Mouse (Mus musculus) adrenal gland, adult (tissue): ENCODE measurements around the gene Emilin3.

Experiments
- DNase-seq, 2 experiments: peaks; one replicate each; pipeline ENCODE4 v3.0.0; 2022 to 2023; ENCODE audit warnings: low spot score in 1 of 2; ENCODE audit not compliant: inconsistent age in 2 of 2

Gene Emilin3

DNA sequence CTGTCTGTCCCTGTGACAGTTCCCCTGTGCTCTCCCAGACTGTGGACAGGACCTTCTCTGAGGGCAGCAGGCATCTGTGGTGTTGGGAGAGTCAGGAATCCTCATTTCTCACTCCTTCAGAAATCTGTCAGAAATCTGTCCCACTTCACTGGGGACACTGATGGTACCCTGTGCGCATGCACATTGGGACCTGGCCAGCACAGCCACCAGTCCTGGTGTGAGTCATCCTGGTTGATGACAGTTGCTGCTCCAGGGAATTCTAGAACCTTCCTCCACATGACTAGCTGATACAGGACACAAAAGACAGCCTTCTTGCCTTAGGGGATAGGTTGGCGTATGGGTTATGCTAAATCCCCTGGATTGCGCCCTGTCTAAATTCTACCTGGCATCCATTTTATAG, 5.2 kb upstream of the Emilin3 start:
- no peak for DNase-seq

DNA sequence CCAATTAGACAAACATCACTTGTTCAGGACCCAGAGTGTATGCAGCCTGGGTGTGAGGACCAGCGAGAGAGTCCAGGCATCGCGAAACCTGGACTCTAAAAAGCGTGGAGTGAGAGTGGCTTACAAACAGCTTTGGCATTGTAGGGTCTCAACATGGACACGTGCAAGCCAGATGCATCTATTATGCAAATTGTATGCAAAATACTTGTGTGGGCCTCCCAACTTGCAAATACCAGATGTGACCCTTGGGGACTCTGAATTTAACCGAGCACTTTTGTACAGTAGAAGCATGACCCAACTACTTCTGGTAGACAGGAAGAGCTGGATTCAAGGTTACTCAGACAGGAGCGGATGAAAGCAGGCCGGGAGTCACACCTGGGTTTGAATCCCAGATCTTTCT, 4.6 kb upstream of the Emilin3 start:
- no peak for DNase-seq

DNA sequence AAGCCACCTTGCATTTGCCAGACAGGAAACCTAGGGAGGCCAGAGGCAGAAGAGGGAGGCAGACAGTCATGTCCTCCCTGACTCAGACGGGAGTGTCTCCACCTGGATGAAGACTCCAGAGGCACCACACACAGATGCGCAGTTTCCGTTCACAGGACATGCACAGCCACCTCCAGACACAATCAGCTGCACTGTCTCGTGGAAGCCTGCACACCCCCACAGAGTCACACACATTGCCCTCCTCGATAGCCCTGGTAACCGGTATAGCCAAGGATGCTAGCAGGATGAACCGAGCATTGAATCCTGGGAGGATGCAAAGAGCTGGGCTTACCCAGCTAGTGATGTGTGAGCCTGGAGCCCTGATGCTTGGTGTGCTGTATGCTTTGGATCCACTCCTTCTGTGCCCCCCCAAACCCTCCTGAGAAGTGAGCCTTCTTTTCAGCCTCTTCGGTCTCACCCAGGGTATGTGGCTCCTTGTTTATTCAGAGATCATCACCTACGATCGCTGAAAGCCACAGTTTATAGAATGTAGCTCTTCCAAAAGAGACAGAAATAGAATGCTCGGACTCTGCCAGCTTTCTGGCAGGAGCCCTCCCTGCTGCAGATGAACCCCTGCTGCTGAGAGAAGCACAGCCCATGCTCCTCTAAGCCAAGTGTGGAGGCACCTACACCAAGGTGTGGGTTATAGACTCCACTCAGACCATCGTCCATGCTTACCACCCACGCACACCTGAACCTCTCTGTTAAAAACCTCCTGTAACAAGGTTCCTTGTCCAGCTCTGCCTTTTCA, 3.9 kb upstream of the Emilin3 start:
- no peak for DNase-seq

DNA sequence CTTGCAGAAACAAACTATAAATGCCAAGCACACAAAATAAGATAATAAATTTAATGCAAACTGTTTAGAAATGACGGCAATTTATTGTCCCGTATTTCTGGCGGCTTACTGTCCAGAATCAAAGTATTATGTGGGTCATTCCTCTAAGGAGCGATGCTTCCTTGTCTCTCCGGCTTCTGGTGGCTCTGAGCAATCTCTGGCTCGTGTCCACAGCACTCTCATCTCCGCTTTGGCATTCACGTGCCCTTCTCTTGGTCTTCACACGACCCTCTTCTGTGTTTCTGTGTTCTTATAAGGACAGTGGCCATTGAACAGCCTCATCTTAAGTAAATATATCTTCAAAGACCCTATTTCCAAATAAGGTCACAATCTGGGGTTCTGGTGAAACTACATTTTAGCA, 2.5 kb upstream of the Emilin3 start:
- no peak for DNase-seq

DNA sequence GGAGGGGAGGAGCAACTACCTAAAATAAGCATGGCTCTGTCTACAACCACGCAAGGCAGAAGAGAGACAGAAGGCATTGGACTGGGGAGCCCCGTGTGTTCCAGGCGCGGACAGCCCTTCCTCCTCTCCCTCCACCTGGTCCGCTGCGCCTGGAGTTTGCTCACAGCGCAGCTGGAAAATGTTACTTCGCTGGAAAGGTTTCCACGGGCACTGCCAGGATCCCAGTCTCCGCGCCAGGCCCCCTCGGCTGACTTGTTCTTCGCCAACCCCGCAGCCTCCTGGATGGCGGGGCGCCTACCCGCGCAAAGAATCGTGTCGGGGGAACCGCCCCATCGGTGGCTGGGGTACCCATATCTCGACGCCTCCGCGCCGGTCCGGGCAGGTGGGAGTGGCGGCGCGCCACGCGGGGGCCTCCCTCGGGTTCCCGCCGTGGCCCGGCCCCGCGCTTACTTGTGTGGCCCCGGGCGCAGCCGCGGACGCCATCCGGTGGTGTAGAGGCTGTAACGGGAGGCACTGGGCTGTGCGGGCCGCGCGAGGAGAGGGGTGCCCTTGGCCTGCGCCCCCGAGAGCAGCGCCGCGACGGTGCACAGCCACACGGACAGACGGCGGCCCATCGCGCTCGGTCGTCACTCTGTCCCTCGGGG, 448 bp downstream of the Emilin3 start:
- no peak for DNase-seq

DNA sequence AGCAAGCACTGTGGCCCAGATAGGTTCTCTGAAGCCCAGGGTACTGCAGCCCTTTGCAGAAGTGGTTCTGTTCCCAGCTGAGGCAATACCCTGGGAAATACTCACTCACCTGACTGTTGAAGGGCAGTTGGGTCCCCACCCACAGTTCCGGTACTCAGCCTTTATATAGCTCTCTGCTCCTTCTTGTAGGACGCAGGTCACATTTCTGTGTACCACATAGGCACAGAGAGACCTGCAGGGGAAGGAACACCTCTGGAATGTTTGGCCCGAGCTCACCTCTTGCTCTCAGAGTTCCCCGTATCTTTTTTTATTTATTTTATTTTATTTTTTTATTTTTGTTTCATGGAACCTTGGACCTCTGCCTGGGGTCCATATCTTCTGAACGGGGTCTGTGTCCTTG, 1.5 kb downstream of the Emilin3 start:
- DNase-seq, result no peak

DNA sequence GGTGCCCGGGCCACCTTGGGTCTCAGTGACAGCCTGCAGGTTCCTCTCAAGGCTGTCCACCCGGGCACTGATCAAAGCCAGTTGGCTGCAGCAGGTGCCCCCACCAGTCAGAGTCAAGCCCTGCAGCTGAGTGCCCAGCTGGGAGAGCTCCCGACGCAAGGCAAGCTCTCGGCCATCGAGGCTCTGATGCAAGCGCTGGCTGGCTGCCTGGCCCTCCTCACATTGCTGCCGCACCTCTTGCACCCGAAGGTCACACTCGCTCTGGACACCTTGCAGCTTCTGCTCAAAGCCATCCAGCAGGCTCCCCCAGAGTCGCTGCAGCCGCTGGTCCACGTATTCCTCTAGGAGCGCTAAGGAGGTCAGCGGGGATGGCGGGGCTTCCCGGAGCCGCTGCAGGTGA, 3.5 kb downstream of the Emilin3 start:
- peak in 1 of 2 experiments; percentile 65 for DNase-seq

DNA sequence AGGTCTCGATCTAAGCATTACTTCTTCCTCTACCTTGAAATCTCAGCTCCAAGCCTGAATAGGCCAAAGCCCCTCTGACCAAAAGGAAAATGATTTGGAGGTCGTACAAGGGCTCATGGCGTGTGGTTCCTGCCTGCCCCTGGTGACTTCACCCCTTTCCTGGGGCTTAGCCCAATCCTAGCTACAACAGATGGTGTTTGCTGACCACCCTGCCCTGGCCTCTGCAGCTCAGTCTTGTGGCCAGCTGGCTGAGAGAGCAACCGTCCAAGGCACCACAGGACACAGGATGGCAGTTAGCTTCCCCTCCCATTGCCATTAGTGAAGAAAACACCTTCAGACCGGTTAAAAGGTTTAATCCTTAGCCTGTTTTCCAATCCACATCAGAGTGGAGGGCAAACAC, 6.0 kb downstream of the Emilin3 start:
- no peak for DNase-seq

DNA sequence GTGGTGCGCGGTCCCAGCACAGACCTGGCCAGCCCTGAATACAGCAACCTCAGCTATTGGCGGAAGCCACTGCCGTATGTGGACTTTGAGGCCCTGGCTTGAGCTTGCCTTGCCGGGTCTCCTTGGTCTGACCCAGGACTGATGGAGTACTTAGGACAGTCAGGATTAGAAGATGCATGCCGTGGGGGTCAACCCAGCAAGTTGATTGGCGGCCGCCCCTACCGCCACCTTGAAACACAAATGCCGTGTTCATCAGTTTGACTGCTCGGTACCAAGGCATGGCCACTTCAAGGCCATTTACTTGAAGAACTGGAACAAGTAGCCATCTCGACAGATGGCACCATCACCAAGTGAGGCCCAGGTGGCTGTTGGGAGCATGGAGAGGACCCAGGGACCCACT, 6.8 kb downstream of the Emilin3 start:
- no peak for DNase-seq

DNA sequence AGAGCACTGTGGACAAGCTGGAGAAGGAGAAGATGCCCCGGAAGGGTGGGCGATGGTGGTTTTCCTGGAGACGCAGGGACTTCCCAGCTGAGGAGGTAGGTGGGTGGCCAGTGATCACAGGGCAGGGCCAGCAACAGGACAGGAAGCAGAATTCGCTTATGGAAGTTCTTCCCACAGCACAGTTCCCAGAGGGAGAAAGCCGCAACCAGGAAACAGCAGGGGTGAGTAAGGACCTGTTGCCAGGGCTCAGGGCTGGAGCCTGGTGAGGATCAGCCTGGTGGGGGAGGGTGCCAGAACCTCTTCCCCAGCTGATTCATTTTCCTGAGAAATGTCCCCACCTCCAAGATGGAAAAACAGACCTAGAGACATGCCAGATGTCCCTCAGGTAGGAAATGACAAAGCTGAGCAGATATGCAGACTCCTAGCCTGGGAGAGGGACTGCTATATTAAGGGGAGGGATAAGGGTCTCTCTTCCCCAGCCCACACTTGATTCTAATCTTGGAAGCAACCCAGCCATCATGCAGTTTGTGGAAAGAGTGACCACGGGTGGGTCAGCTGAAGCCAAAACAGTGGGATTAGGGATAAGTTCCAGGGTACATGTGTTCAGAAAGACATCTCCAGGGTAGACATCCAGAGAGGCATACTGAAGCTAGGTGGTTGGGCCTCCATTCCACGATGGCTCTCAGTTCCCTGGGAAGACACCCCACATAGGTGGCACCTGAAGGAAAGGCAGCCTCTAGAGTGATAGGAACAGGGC, 10.3 kb downstream of the Emilin3 start:
- no peak for DNase-seq

DNA sequence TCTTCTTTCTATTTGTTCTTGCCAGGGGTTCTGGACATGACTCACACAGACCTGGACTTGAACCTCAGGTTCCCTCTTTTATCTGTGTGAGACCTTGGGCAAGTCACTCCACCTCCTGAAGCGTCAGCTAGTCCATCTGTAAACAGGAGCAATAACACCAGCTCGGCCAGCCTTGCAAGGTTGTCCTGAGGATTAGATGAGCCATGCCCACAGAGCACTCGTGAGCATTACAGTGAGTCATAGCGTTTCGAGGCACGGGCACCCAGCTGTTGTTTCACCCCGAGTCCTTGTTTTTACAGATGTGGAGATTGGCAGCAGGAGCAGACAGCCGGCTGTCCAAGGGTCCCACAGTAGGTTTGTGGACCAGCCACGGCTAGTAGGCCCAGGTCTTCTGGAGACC, 20.4 kb downstream of the Emilin3 start:
- DNase-seq, result peak; percentile 50 to 85

DNA sequence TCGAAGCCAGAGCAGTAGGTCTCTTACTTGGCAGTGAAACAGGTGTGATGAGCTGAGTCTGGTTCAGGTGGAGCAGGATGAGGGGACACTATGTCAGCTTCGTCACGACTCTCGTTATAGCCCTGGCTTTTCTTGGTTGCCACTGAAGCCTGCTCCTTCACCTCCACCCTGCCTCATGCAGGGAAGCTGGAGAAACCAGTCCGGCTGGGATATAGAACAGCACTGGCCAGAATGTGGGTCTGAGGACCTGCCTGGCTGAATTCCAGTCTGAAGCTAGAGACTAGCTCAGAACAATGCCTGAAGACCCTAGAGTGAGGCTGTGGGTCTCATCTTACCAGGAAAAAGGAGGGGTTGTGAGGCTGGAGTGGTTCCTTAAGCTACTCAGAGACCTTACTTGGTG, 21.1 kb downstream of the Emilin3 start:
- DNase-seq, result no peak

DNA sequence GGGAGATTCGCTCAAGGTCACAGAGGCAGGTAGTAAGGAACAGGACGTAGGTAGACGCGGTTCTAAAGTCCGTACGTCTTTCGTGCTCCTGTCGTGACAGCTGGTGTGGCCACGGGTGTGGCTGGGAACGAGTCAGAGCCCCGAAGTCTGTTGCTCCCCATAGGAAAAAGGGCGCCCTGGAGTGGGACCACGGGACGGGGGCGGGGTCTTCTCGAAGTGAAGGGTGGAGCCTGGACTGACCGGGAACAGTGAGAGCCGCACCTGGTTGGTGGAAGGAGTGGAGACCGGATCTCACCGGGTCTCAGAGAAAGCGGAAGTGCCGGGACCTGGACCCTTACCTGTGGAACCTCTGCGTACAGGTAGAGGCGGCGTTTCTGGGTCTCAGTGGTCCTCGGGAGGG, 24.3 kb downstream of the Emilin3 start:
- peak in 1 of 2 experiments; percentile 58 for DNase-seq

DNA sequence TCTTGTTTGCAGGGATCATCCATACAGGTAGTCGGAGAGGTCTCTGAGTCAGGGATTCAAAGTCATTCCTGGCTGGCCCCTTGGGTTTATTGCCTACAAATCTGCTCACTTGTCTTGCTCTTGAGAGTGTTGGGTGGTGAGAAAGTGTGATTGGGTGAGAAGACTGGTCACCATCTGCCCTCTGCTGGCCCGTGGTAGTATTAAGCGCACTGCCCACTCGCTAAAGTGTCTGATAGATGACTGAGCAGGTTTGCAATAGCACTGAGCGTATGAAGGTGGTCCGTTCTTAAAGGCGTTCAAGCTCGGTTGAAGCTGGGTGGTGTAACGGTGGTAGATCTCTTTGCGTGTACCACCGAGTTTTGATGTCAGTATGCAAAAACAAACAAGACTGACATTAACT, 24.8 kb downstream of the Emilin3 start:
- DNase-seq, result peak; percentile 80 to 95

DNA sequence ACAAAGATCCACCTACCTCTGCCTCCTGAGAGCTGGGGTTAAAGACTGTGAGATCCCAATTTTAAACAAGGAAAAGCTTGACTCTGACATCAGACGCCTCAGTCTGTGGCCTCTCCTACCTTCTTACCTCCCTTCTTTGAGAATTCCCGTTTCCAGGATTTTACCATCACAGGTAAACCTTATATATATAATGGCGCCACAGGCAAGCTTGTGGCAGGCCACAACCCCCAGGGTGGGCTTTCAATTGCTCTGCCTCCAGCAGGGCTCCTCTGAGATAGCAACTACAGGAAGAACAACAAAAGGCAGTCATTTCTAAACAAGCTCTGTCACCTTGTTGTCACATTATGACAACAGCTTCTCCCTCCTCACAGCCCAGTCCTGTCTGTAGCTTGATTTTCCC, 25.9 kb downstream of the Emilin3 start:
- DNase-seq, result no peak

DNA sequence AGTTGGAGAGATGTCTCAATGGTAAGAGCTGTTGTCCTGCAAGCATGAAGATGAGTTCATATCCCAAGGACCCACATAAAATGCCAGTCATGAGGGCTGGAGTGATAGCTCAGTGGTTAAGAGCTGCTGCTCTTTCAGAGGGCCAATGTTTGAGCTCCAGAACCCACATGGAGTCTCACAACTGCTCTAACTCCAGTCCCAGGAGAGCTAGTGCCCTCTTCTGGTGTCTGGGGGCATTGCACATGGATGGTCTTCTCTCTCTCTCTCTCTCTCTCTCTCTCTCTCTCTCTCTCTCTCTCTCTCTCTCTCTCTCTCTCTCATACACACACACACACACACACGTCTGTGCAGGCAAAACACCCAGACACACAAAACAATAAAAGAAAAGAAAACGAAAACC, 27.3 kb downstream of the Emilin3 start:
- DNase-seq, result peak; percentile 52 to 83

DNA sequence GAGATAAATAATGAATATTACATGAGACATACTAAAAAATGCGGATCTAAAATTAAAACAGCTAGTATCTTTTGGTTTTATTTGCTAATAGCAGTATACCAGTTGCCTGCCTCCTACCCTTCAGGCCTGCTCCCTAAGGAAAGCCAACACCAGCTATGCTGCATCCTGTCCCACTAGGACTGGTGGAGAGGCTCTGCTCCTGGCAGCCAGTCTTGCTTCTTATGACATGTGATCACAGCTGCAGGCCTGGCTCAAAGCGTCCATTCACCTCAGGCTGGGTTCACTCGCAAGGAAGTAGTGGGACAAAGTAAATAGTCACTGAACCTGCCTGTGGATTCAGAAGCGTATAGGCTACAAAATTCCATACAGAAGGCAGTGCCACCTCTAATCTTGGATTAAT, 28.2 kb downstream of the Emilin3 start:
- peak in 1 of 2 experiments; percentile 69 for DNase-seq

DNA sequence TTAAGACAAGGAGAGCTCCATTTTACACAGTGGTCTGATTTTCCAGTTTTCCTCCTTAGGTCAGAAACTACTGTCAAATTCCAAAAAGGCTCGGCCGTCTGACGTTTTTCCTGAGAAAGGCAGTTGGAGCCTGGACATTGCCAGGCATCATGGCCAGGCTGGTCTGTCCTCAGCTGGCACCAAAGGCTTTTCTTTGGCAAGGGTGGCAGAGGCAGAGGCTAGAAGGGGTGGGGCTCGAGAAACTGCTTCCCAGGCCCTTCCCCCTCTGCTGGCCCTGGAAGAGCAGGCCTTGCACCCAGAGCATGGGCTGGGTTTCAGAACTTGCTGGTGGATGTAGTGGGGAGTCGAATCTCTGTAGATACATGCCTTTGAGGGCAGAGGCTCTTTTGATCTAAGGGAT, 29.7 kb downstream of the Emilin3 start:
- DNase-seq, result peak; percentile 49 to 82

DNA sequence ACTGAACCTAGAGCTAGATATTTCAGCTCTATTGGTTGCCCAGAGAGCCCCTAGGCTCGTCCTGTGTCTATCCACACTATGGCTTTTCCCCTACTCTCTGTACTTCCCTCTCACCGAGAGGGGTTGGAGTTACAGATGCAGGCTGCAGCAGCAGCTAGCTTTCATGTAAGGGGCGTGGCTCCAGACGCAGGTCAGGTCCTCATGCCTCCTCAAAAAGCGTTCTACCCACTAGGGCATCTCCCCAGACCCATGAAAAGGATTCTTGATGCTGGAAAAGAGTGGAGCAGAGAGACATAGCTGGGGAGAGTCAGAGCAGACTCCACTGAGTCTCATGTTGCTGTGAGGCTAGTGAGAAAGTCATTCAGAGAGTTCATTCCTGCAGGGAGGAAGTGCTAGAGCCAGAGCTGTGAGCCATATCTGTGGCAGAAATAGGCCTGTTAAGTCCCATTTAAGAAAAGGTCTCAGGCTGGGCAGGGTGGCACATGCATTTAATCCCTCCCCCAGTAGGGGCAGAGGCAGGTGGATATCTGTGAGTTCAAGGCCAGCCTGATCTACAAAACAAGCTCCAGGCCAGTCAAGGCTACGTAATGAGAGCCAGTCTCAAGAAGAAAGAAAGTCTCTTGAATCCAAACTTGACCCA, 30.5 kb downstream of the Emilin3 start:
- DNase-seq, result peak; percentile 50 to 83

DNA sequence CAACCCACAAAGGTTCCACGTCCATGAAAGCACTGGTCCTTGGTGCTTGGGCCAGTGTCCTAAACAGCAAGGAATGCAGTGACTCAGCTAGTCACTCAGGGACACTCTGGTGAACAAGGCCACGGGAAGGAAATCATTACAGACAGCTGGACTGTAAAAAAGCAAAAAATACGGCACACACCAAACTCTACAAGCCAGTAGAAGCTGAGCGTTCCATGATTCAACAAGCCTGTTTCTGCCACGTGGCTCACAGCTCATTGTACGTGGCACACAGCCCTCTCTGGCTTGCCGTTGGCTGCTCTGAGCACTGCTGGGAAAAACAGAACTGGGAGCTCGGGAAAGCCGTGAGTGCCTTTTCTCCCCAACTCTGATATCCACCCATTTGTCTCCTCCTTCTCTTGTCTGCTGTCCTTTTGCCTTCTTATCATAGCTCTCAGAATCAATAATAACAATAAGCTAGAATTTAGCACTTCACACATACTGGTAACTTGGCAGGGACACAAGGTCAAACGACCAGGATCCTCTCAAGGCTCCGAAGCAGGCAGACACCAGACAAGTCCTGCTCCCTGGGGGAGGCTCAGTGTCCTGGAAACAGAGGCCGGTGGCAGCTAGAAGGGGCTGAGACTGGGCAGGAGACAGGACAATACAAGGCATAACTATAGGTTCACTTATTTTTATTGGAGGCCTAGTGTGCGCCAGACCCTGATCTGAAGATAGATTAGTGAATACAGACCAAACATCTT, 31.5 kb downstream of the Emilin3 start, which contains the start of gene Lpin3:
TSS of gene Lpin3 (plus strand) at position 218 of the 743 bp plus-strand sequence.
- DNase-seq, result peak; percentile 88 to 96

DNA sequence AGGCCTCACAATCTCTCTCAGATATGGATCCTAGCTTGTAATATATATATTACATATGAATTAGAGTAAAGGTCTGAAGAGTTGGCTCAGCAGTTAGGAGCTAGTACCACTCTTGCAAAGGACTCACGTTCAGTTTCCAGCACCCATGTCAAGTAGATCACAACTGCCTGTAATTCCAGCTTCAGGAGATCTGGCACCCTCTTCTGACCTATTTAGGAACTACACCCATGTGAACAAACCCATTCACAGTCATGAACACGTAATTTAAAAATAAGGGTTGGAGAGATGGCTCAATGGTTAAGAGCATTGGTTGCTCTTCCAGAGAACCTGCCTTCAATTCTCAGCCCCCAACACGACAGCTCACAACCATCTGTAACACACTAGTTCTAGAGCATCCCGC, 36.0 kb downstream of the Emilin3 start:
- peak in 1 of 2 experiments; percentile 46 for DNase-seq
